Mouse (Mus musculus) liver, embryonic 16.5 days (tissue): ENCODE measurements around the gene Lamp1. TPM values are rescaled to one million over a fixed set of nuclear protein-coding genes. Genes with fewer than 3 reads are reported as not detected.

Source experiments
- microRNA counts: library from miRNA; unstranded; fragments of <30 nt; microRNA quantifications from one replicate; lab custom pipeline; 2016
- microRNA-seq: library from miRNA; unstranded; fragments of <30 nt; microRNA quantifications from one replicate; pipeline ENCODE4, GENCODE M21; 2016
- polyA plus RNA-seq: library from polyadenylated mRNA; unstranded; fragments of >200 nt; fragmentation: Nextera tagmentation; extraction: Ambion mirVana; gene quantifications from 2 replicates; pipeline ENCODE4 v1.2.1, GENCODE M21; 2015

Lamp1 gene
- polyA plus RNA-seq, 1 experiment from 2014 or later = 197 TPM

MicroRNAs encoded within 50 kb of the gene (microRNA counts, 519-probe panel; counts per million panel counts)
- 2,220 counts per million, percentile 40 among the panel's probes with 10 or more counts for microRNA mmu-miR-1968 (lab: Ali Mortazavi, UCI)

Small RNAs within 50 kb of the gene (microRNA-seq; reads per million reads assigned to microRNA genes)
- gene Mir1968 (29.0 reads per million, percentile 41 among the genes with 10 or more reads in this experiment), gene Mir7065 (not detected)

Other genes starting within 250 kb of the Lamp1 start
- 10.9 and 11.0 TPM in 2 replicates for gene F7, start 133.1 kb upstream of the Lamp1 start, polyA plus RNA-seq
- 179 and 195 TPM in 2 replicates for gene F10, start 121.9 kb upstream of the Lamp1 start, polyA plus RNA-seq
- gene Proz, start 98.2 kb upstream of the Lamp1 start, polyA plus RNA-seq = 46.0 and 53.4 TPM in 2 replicates
- gene Pcid2, start 53.7 kb upstream of the Lamp1 start, polyA plus RNA-seq = 13.1 and 14.3 TPM in 2 replicates
- gene Cul4a, start 53.5 kb upstream of the Lamp1 start, polyA plus RNA-seq = 72.1 and 76.1 TPM in 2 replicates
- gene Grtp1, start 41.5 kb downstream of the Lamp1 start, polyA plus RNA-seq = 6.8 and 8.8 TPM in 2 replicates
- 0.34 and 0.77 TPM in 2 replicates for gene Adprhl1, start 95.0 kb downstream of the Lamp1 start, polyA plus RNA-seq
- 6.9 and 7.1 TPM in 2 replicates for gene Dcun1d2, start 129.0 kb downstream of the Lamp1 start, polyA plus RNA-seq
- 5.0 and 6.0 TPM in 2 replicates for gene Tmco3, start 129.0 kb downstream of the Lamp1 start, polyA plus RNA-seq
- gene Tfdp1, start 179.6 kb downstream of the Lamp1 start, polyA plus RNA-seq = 65.6 and 74.1 TPM in 2 replicates
- gene Atp4b, start 237.7 kb downstream of the Lamp1 start, polyA plus RNA-seq = 0.19 TPM in 1 of 2 replicates, not detected in the other
- not detected in 2 replicates for gene Grk1, start 245.9 kb downstream of the Lamp1 start, polyA plus RNA-seq